25 mouse cellular contexts compared by ENCODE assay signal in the genomic region with DNA sequence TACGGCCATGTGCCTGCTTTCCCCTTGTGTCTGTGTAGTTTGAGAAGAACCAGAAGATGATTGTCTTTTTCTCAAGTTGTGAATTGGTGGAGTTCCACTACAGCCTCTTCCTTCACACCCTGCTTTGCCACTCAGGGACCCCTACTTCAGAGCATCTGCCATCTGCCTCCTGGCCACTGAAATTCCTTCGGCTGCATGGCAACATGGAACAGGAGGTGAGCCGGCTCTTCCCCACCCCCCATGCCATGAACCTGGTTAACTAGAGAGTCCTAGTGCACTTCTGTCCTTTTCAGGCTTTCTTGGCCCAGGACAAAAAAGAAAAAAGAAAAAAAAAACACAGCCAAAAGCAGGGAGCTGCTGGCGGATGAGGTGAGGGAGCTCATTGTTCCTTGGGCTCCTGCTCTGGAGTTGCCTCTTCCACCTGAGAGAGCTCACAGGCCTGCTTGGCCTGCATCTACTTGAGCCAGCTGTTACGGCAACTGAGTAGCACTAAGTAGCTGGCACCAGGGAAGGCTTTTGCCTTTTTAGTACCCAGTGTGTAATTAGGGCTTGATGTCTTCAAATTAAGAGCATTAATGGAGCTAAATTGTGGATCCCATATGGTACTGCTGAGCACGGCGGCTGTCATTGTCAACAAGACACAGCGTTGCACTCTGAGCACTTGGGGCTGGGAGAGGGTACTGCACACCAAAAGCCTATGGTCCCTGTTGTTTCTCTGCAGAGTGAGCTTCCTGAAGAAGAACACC. TPM values are rescaled to one million over a fixed set of nuclear protein-coding genes. Genes with fewer than 3 reads are reported as not detected.
DNase-seq lines count a peak whose midpoint lies in the region; ATAC-seq and TF ChIP-seq lines count a peak whose summit lies in the region.
"Had no signal": no experiment of that assay in that cellular context is flagged by ENCODE, and none has a peak within 500 bp of the region (broad histone marks: within the 10 kb centered on the region; RNA-seq: fewer than 3 reads in every experiment).

No protein-coding gene starts in this region.

- H3K4me2 ChIP-seq in forebrain, embryonic 13.5 days = no peak overlapping the region
- no peak overlapping the region for H3K4me2 ChIP-seq in forebrain, embryonic 12.5 days
- no peak overlapping the region for H3K4me2 ChIP-seq in hindbrain, embryonic 15.5 days
- no peak overlapping the region for H3K4me2 ChIP-seq in hindbrain, embryonic 12.5 days (replicated peaks)
- no peak overlapping the region for H3K4me2 ChIP-seq in midbrain, postnatal 0 days (ENCODE audit: low read depth, low read length, poor library complexity, severe bottlenecking)
- H3K4me2 ChIP-seq in midbrain, embryonic 16.5 days (ENCODE audit: low read length) = no peak overlapping the region
- no peak overlapping the region for H3K4me2 ChIP-seq in forebrain, postnatal 0 days (ENCODE audit: low read depth)
- H3K4me2 ChIP-seq: embryonic facial prominence, embryonic 13.5 days had no signal

- peak; percentile 86 for DNase-seq in midbrain, postnatal 0 days (ENCODE audit: low spot score)
- peak; percentile 7 for DNase-seq in forebrain, postnatal 0 days
- DNase-seq: adrenal gland, postnatal 14 days; cerebellum, adult 8-10 months; cerebellum, postnatal 36 days; gastrocnemius, postnatal 10 days; heart, adult 18-20 months; heart, postnatal 10 days; heart, postnatal 4 days; kidney, adult 8-10 months had no signal

- H3K27ac ChIP-seq in forebrain, embryonic 13.5 days = peak overlapping the region; percentile 7; the same call in 1 of the 2 replicates
- no peak overlapping the region for H3K27ac ChIP-seq in forebrain, embryonic 12.5 days
- H3K27ac ChIP-seq in hindbrain, embryonic 15.5 days (replicated peaks) = peak overlapping the region; percentile 36
- H3K27ac ChIP-seq in hindbrain, embryonic 12.5 days = no peak overlapping the region
- no peak overlapping the region for H3K27ac ChIP-seq in midbrain, postnatal 0 days (ENCODE audit: low read depth, low read length)
- H3K27ac ChIP-seq in midbrain, embryonic 16.5 days (ENCODE audit: low read length) = no peak overlapping the region
- no peak overlapping the region for H3K27ac ChIP-seq in forebrain, postnatal 0 days (ENCODE audit: low read depth, low read length)
- H3K27ac ChIP-seq: embryonic facial prominence, embryonic 13.5 days; heart, embryonic 10.5 days had no signal

- no peaks in the 10 kb centered on the region for H3K9me3 ChIP-seq in forebrain, embryonic 13.5 days (replicated peaks)
- no peaks in the 10 kb centered on the region for H3K9me3 ChIP-seq in forebrain, embryonic 12.5 days
- no peaks in the 10 kb centered on the region for H3K9me3 ChIP-seq in hindbrain, embryonic 15.5 days
- H3K9me3 ChIP-seq in hindbrain, embryonic 12.5 days (replicated peaks) = no peaks in the 10 kb centered on the region
- H3K9me3 ChIP-seq in midbrain, postnatal 0 days (ENCODE audit: low read length) = no peaks in the 10 kb centered on the region
- no peaks in the 10 kb centered on the region for H3K9me3 ChIP-seq in midbrain, embryonic 16.5 days (replicated peaks; ENCODE audit: control insufficient read depth, low read length, poor library complexity, severe bottlenecking)
- no peaks in the 10 kb centered on the region for H3K9me3 ChIP-seq in forebrain, postnatal 0 days (ENCODE audit: low read length)
- H3K9me3 ChIP-seq: embryonic facial prominence, embryonic 13.5 days; heart, embryonic 10.5 days had no signal

- TF ChIP-seq CTCF in midbrain, postnatal 0 days (IDR thresholded peaks at IDR 0.05) = no peak
- TF ChIP-seq CTCF in forebrain, postnatal 0 days (IDR thresholded peaks at IDR 0.05; ENCODE audit: low read depth) = no peak

- peaks cover 69% of the 10 kb centered on the region for H3K36me3 ChIP-seq in forebrain, embryonic 13.5 days (ENCODE audit: poor library complexity, severe bottlenecking)
- peaks cover 72% of the 10 kb centered on the region for H3K36me3 ChIP-seq in forebrain, embryonic 12.5 days (replicated peaks)
- peaks cover 62% of the 10 kb centered on the region for H3K36me3 ChIP-seq in hindbrain, embryonic 15.5 days
- H3K36me3 ChIP-seq in hindbrain, embryonic 12.5 days = peaks cover 79% of the 10 kb centered on the region
- peaks cover 51% of the 10 kb centered on the region for H3K36me3 ChIP-seq in midbrain, postnatal 0 days (ENCODE audit: insufficient read depth, low read length)
- H3K36me3 ChIP-seq in midbrain, embryonic 16.5 days (ENCODE audit: control insufficient read depth, insufficient read depth, low read length) = peaks cover 17% of the 10 kb centered on the region
- peaks cover 65% of the 10 kb centered on the region for H3K36me3 ChIP-seq in forebrain, postnatal 0 days (ENCODE audit: insufficient read depth)

- H3K4me1 ChIP-seq in forebrain, embryonic 13.5 days = 0 out of 2 replicates have a peak, but pooled peaks cover 6% of the 10 kb centered on the region
- H3K4me1 ChIP-seq in forebrain, embryonic 12.5 days = no peaks in the 10 kb centered on the region
- H3K4me1 ChIP-seq in hindbrain, embryonic 15.5 days (replicated peaks) = no peaks in the 10 kb centered on the region
- no peaks in the 10 kb centered on the region for H3K4me1 ChIP-seq in hindbrain, embryonic 12.5 days
- H3K4me1 ChIP-seq in midbrain, postnatal 0 days (ENCODE audit: insufficient read depth, low read length) = no peaks in the 10 kb centered on the region
- no peaks in the 10 kb centered on the region for H3K4me1 ChIP-seq in midbrain, embryonic 16.5 days (ENCODE audit: control insufficient read depth, insufficient read depth, low read length)
- no peaks in the 10 kb centered on the region for H3K4me1 ChIP-seq in forebrain, postnatal 0 days (ENCODE audit: insufficient read depth)
- H3K4me1 ChIP-seq: embryonic facial prominence, embryonic 13.5 days; heart, embryonic 10.5 days had no signal

- 74% methylated on average over 8 of the region's 8 CpGs for WGBS in forebrain, embryonic 13.5 days
- 84% methylated on average over 8 of the region's 8 CpGs for WGBS in forebrain, embryonic 12.5 days
- WGBS in hindbrain, embryonic 15.5 days = 74% methylated on average over 8 of the region's 8 CpGs
- WGBS in hindbrain, embryonic 12.5 days = 88% methylated on average over 8 of the region's 8 CpGs
- 93% methylated on average over 8 of the region's 8 CpGs for WGBS in midbrain, postnatal 0 days
- 85% methylated on average over 8 of the region's 8 CpGs for WGBS in midbrain, embryonic 16.5 days
- 52% methylated on average over 8 of the region's 8 CpGs for WGBS in forebrain, postnatal 0 days

- ATAC-seq in forebrain, embryonic 13.5 days = 0 out of 2 replicates have a peak, but pooled peaks have one; percentile 8
- no peak for ATAC-seq in forebrain, embryonic 12.5 days (ENCODE audit: low FRiP score)
- peak; percentile 73; the same call in 1 of the 2 replicates for ATAC-seq in hindbrain, embryonic 15.5 days (ENCODE audit: low FRiP score, low read depth)
- no peak for ATAC-seq in hindbrain, embryonic 12.5 days (ENCODE audit: low FRiP score)
- ATAC-seq in midbrain, postnatal 0 days (ENCODE audit: low FRiP score) = no peak
- no peak for ATAC-seq in midbrain, embryonic 16.5 days
- no peak for ATAC-seq in forebrain, postnatal 0 days
- ATAC-seq: activated CD4-positive, CD25-positive, alpha-beta regulatory T cell, adult 4 months; inflammation-experienced regulatory T-cells, adult 6 months; intestine, postnatal 0 days; Patski had no signal

- no peaks in the 10 kb centered on the region for H3K27me3 ChIP-seq in forebrain, embryonic 13.5 days
- H3K27me3 ChIP-seq in forebrain, embryonic 12.5 days = no peaks in the 10 kb centered on the region
- H3K27me3 ChIP-seq in hindbrain, embryonic 15.5 days = no peaks in the 10 kb centered on the region
- no peaks in the 10 kb centered on the region for H3K27me3 ChIP-seq in hindbrain, embryonic 12.5 days
- no peaks in the 10 kb centered on the region for H3K27me3 ChIP-seq in midbrain, postnatal 0 days (ENCODE audit: insufficient read depth, low read length)
- H3K27me3 ChIP-seq in midbrain, embryonic 16.5 days (ENCODE audit: control insufficient read depth, insufficient read depth, low read depth, low read length) = no peaks in the 10 kb centered on the region
- no peaks in the 10 kb centered on the region for H3K27me3 ChIP-seq in forebrain, postnatal 0 days (ENCODE audit: insufficient read depth, low read length)
- H3K27me3 ChIP-seq: CH12.LX; embryonic facial prominence, embryonic 13.5 days; Patski had no signal

- no peak overlapping the region for H3K4me3 ChIP-seq in forebrain, embryonic 13.5 days
- no peak overlapping the region for H3K4me3 ChIP-seq in forebrain, embryonic 12.5 days (replicated peaks)
- no peak overlapping the region for H3K4me3 ChIP-seq in hindbrain, embryonic 15.5 days
- H3K4me3 ChIP-seq in hindbrain, embryonic 12.5 days = no peak overlapping the region
- no peak overlapping the region for H3K4me3 ChIP-seq in midbrain, postnatal 0 days (ENCODE audit: low read depth, low read length)
- no peak overlapping the region for H3K4me3 ChIP-seq in midbrain, embryonic 16.5 days (ENCODE audit: low read depth, low read length)
- H3K4me3 ChIP-seq in forebrain, postnatal 0 days (ENCODE audit: low read depth, low read length) = no peak overlapping the region
- H3K4me3 ChIP-seq: embryonic facial prominence, embryonic 13.5 days; heart, embryonic 10.5 days had no signal

- no peak overlapping the region for H3K9ac ChIP-seq in forebrain, embryonic 13.5 days
- no peak overlapping the region for H3K9ac ChIP-seq in forebrain, embryonic 12.5 days
- H3K9ac ChIP-seq in hindbrain, embryonic 15.5 days = no peak overlapping the region
- no peak overlapping the region for H3K9ac ChIP-seq in hindbrain, embryonic 12.5 days
- no peak overlapping the region for H3K9ac ChIP-seq in midbrain, postnatal 0 days (replicated peaks; ENCODE audit: low read length, poor library complexity, severe bottlenecking)
- no peak overlapping the region for H3K9ac ChIP-seq in midbrain, embryonic 16.5 days (ENCODE audit: low read depth, low read length)
- no peak overlapping the region for H3K9ac ChIP-seq in forebrain, postnatal 0 days
- H3K9ac ChIP-seq: embryonic facial prominence, embryonic 13.5 days had no signal

RNA-seq across cellular contexts. Expression of a gene that starts 20.6 kb away (rescaled TPM):
- 15.1 and 15.4 TPM in 2 replicates for polyA plus RNA-seq in forebrain, embryonic 13.5 days (2015; fragmentation: Nextera tagmentation; extraction: Ambion mirVana)
- 18.8 TPM in 2 replicates for polyA plus RNA-seq in forebrain, embryonic 12.5 days (2016; fragmentation: Nextera tagmentation; extraction: Ambion mirVana)
- polyA plus RNA-seq in hindbrain, embryonic 15.5 days (2015; fragmentation: Nextera tagmentation; extraction: Ambion mirVana) = 12.4 and 17.3 TPM in 2 replicates
- polyA plus RNA-seq in hindbrain, embryonic 12.5 days (2016; fragmentation: Nextera tagmentation; extraction: Ambion mirVana) = 16.7 and 17.6 TPM in 2 replicates
- 18.2 and 18.5 TPM in 2 replicates for total RNA-seq in midbrain, postnatal 0 days (2014; rRNA removed)
- polyA plus RNA-seq in midbrain, postnatal 0 days (2015; fragmentation: Nextera tagmentation; extraction: Ambion mirVana) = 8.3 and 10.3 TPM in 2 replicates
- polyA plus RNA-seq in midbrain, embryonic 16.5 days (2015; fragmentation: Nextera tagmentation; extraction: Ambion mirVana) = 10.7 and 12.6 TPM in 2 replicates
- 22.3 and 22.9 TPM in 2 replicates for total RNA-seq in forebrain, postnatal 0 days (2014; rRNA removed)
- polyA plus RNA-seq in forebrain, postnatal 0 days (2015; fragmentation: Nextera tagmentation; extraction: Ambion mirVana) = 9.0 and 10.0 TPM in 2 replicates

RNA-seq across cellular contexts. Expression of a gene that starts 20.7 kb away (rescaled TPM):
- 16.6 and 18.7 TPM in 2 replicates for polyA plus RNA-seq in forebrain, embryonic 13.5 days (2015; fragmentation: Nextera tagmentation; extraction: Ambion mirVana)
- polyA plus RNA-seq in forebrain, embryonic 12.5 days (2016; fragmentation: Nextera tagmentation; extraction: Ambion mirVana) = 31.0 and 33.4 TPM in 2 replicates
- 19.9 and 20.4 TPM in 2 replicates for polyA plus RNA-seq in hindbrain, embryonic 15.5 days (2015; fragmentation: Nextera tagmentation; extraction: Ambion mirVana)
- 32.0 and 33.5 TPM in 2 replicates for polyA plus RNA-seq in hindbrain, embryonic 12.5 days (2016; fragmentation: Nextera tagmentation; extraction: Ambion mirVana)
- 66.3 and 84.2 TPM in 2 replicates for total RNA-seq in midbrain, postnatal 0 days (2014; rRNA removed)
- 13.7 and 15.0 TPM in 2 replicates for polyA plus RNA-seq in midbrain, postnatal 0 days (2015; fragmentation: Nextera tagmentation; extraction: Ambion mirVana)
- 18.7 and 23.2 TPM in 2 replicates for polyA plus RNA-seq in midbrain, embryonic 16.5 days (2015; fragmentation: Nextera tagmentation; extraction: Ambion mirVana)
- 59.4 and 86.0 TPM in 2 replicates for total RNA-seq in forebrain, postnatal 0 days (2014; rRNA removed)
- polyA plus RNA-seq in forebrain, postnatal 0 days (2015; fragmentation: Nextera tagmentation; extraction: Ambion mirVana) = 11.1 and 15.8 TPM in 2 replicates

RNA-seq across cellular contexts. Expression of a gene that starts 55.6 kb away (rescaled TPM):
- polyA plus RNA-seq in forebrain, embryonic 13.5 days (2015; fragmentation: Nextera tagmentation; extraction: Ambion mirVana) = 1.3 and 4.4 TPM in 2 replicates
- polyA plus RNA-seq in forebrain, embryonic 12.5 days (2016; fragmentation: Nextera tagmentation; extraction: Ambion mirVana) = 4.4 and 5.7 TPM in 2 replicates
- 43.3 and 60.4 TPM in 2 replicates for polyA plus RNA-seq in hindbrain, embryonic 15.5 days (2015; fragmentation: Nextera tagmentation; extraction: Ambion mirVana)
- polyA plus RNA-seq in hindbrain, embryonic 12.5 days (2016; fragmentation: Nextera tagmentation; extraction: Ambion mirVana) = 9.0 and 9.9 TPM in 2 replicates
- 36.8 and 49.0 TPM in 2 replicates for total RNA-seq in midbrain, postnatal 0 days (2014; rRNA removed)
- 36.8 and 36.9 TPM in 2 replicates for polyA plus RNA-seq in midbrain, postnatal 0 days (2015; fragmentation: Nextera tagmentation; extraction: Ambion mirVana)
- polyA plus RNA-seq in midbrain, embryonic 16.5 days (2015; fragmentation: Nextera tagmentation; extraction: Ambion mirVana) = 28.9 and 35.2 TPM in 2 replicates
- total RNA-seq in forebrain, postnatal 0 days (2014; rRNA removed) = 0.38 and 0.57 TPM in 2 replicates
- polyA plus RNA-seq in forebrain, postnatal 0 days (2015; fragmentation: Nextera tagmentation; extraction: Ambion mirVana) = 0.16 and 1.0 TPM in 2 replicates
- total RNA-seq: adrenal gland, adult 18-20 months; adrenal gland, postnatal 14 days; CH12.LX; gastrocnemius, postnatal 10 days; gastrocnemius, postnatal 4 days; heart, adult 18-20 months; heart, postnatal 10 days; heart, postnatal 4 days had no signal
- polyA plus RNA-seq: activated CD4-positive, CD25-positive, alpha-beta regulatory T cell, adult 4 months; embryonic facial prominence, embryonic 13.5 days; heart, embryonic 10.5 days; heart, embryonic 14.5 days; inflammation-experienced regulatory T-cells, adult 6 months; intestine, postnatal 0 days had no signal

Comparison
In these comparisons a context has a peak if more than half of its experiments do, and no peak if none do; other contexts are left out.
1. ATAC-seq: peak in forebrain, embryonic 13.5 days (single experiment) and hindbrain, embryonic 15.5 days (single experiment); none in forebrain, embryonic 12.5 days (single experiment), hindbrain, embryonic 12.5 days (single experiment), midbrain, postnatal 0 days (single experiment), midbrain, embryonic 16.5 days (single experiment) and forebrain, postnatal 0 days (single experiment).
2. H3K27ac ChIP-seq: peak in forebrain, embryonic 13.5 days (single experiment) and hindbrain, embryonic 15.5 days (single experiment); none in forebrain, embryonic 12.5 days (single experiment), hindbrain, embryonic 12.5 days (single experiment), midbrain, postnatal 0 days (single experiment), midbrain, embryonic 16.5 days (single experiment) and forebrain, postnatal 0 days (single experiment).